Mouse (Mus musculus) hindlimb bud, embryonic 11.5 days (tissue): ENCODE measurements at regions not wholly inside any gene's neighbourhood (a gene's known extent, or its start where the extent isn't known, plus 50 kb on each side); places are given as distances from the start of the nearest gene placed in this dataset.

ENCODE experiments used
- DNase-seq: peaks from one replicate; pipeline ENCODE4 v3.0.0-alpha.2; 2012; ENCODE audit warnings: low read depth, low spot score; ENCODE audit errors: extremely low spot score

GRCm38 (mm10) chr3:141279041-141279554 is 66.9 kb upstream of the Pdha2 start:
- DNase-seq = no peak

- no peak for DNase-seq
These were observed 81.6 kb upstream of the Pdha2 start for GRCm38 (mm10) chr3:141293802-141294201.

GRCm38 (mm10) chr3:141296897-141297296 is 84.7 kb upstream of the Pdha2 start:
- DNase-seq = no peak

- no peak for DNase-seq
These were observed 87.6 kb upstream of the Pdha2 start for GRCm38 (mm10) chr3:141299749-141300148.

GRCm38 (mm10) chr3:141333517-141334113 is 121.5 kb upstream of the Pdha2 start:
- no peak for DNase-seq

GRCm38 (mm10) chr3:141338224-141338982 is 126.2 kb upstream of the Pdha2 start:
- peak; percentile 30 for DNase-seq

- no peak for DNase-seq
These were observed 111.1 kb upstream of the Unc5c start for GRCm38 (mm10) chr3:141353961-141354360.

- no peak for DNase-seq
These were observed 72.0 kb upstream of the Unc5c start for GRCm38 (mm10) chr3:141393005-141393404.

GRCm38 (mm10) chr3:141398214-141398613 is 66.8 kb upstream of the Unc5c start:
- DNase-seq = no peak
